Mouse (Mus musculus) MEL (cell line): ENCODE measurements at regions not wholly inside any gene's neighbourhood (a gene's known extent, or its start where the extent isn't known, plus 50 kb on each side); places are given as distances from the start of the nearest gene placed in this dataset.

Experiments
- BHLHE40 ChIP-seq: IDR thresholded peaks from 2 replicates; pipeline ENCODE4 v1.6.1; 2012; ENCODE audit warnings: low read depth, mild to moderate bottlenecking, inconsistent platforms, low read length, improper control_type of control experiment, borderline replicate concordance
- CHD2 ChIP-seq: IDR thresholded peaks from 2 replicates; pipeline ENCODE4 v1.6.1; 2011; ENCODE audit warnings: low read length, improper control_type of control experiment
- CTCF ChIP-seq, 3 experiments: IDR thresholded peaks in 2 of 3; conservative IDR thresholded peaks in 1 of 3; 2 replicates each; pipeline ENCODE4 v1.5.1; 2011 to 2012; ENCODE audit warnings: low read length in 3 of 3, low read depth in 2 of 3, mild to moderate bottlenecking in 2 of 3, improper control_type of control experiment in 1 of 3, inconsistent platforms in 1 of 3, mixed read lengths in 1 of 3, moderate library complexity in 1 of 3; ENCODE audit not compliant: control insufficient read depth in 1 of 3, insufficient read depth in 1 of 3, poor library complexity in 1 of 3, severe bottlenecking in 1 of 3
- EP300 ChIP-seq, 2 experiments: IDR thresholded peaks; 2 replicates each; pipeline ENCODE4 v1.6.1; 2011; ENCODE audit warnings: improper control_type of control experiment in 2 of 2, low read length in 2 of 2, low read depth in 1 of 2, mild to moderate bottlenecking in 1 of 2
- GABPA ChIP-seq: IDR thresholded peaks from 2 replicates; pipeline ENCODE4 v1.6.1; 2012; ENCODE audit warnings: low read depth, mild to moderate bottlenecking, inconsistent platforms, low read length, improper control_type of control experiment, moderate library complexity
- GATA1 ChIP-seq: IDR thresholded peaks from 2 replicates; pipeline ENCODE4 v1.6.1; 2011; ENCODE audit warnings: low read depth, low read length, improper control_type of control experiment
- MAFK ChIP-seq: IDR thresholded peaks from 2 replicates; pipeline ENCODE4 v1.6.1; 2011; ENCODE audit warnings: low read depth, mild to moderate bottlenecking, low read length, improper control_type of control experiment, borderline replicate concordance
- MAX ChIP-seq: IDR thresholded peaks from 2 replicates; pipeline ENCODE4 v1.6.1; 2011; ENCODE audit warnings: low read length, improper control_type of control experiment
- RCOR1 ChIP-seq: IDR thresholded peaks from 2 replicates; pipeline ENCODE4 v1.6.1; 2012; ENCODE audit warnings: low read depth, mild to moderate bottlenecking, inconsistent platforms, low read length, improper control_type of control experiment
- UBTF ChIP-seq: IDR thresholded peaks from 2 replicates; pipeline ENCODE4 v1.6.1; 2012; ENCODE audit warnings: low read depth, mild to moderate bottlenecking, inconsistent platforms, low read length, improper control_type of control experiment, moderate library complexity, borderline replicate concordance; ENCODE audit not compliant: insufficient read depth
- USF2 ChIP-seq, 2 experiments: IDR thresholded peaks; 2 replicates each; pipeline ENCODE4 v1.6.1; 2011 to 2012; ENCODE audit warnings: improper control_type of control experiment in 2 of 2, low read length in 2 of 2, borderline replicate concordance in 1 of 2, inconsistent platforms in 1 of 2, low read depth in 1 of 2, mild to moderate bottlenecking in 1 of 2; ENCODE audit not compliant: insufficient read depth in 1 of 2
- ZC3H11A ChIP-seq: IDR thresholded peaks from 2 replicates; pipeline ENCODE4 v1.6.1; 2012; ENCODE audit warnings: low read depth, mild to moderate bottlenecking, inconsistent platforms, low read length, improper control_type of control experiment
- ZMIZ1 ChIP-seq: IDR thresholded peaks from 2 replicates; pipeline ENCODE4 v1.6.1; 2012; ENCODE audit warnings: low read depth, mild to moderate bottlenecking, inconsistent platforms, low read length, improper control_type of control experiment, moderate library complexity

- no peak for TF ChIP-seq CTCF (IDR thresholded peaks at IDR 0.05 in 2 of 3, conservative IDR thresholded peaks at IDR 0.05 in 1 of 3; ENCODE audit: control insufficient read depth in 1 of 3, insufficient read depth in 1 of 3, low read depth in 2 of 3, low read length in 3 of 3, poor library complexity in 1 of 3, severe bottlenecking in 1 of 3)
- no peak for TF ChIP-seq RCOR1
- no peak for TF ChIP-seq BHLHE40
- TF ChIP-seq MAX = no peak
- no peak for TF ChIP-seq MAFK
- no peak for TF ChIP-seq EP300 (IDR thresholded peaks at IDR 0.05; ENCODE audit: low read depth in 1 of 2, low read length in 2 of 2)
- TF ChIP-seq ZC3H11A = no peak
- no peak for TF ChIP-seq USF2 (IDR thresholded peaks at IDR 0.05; ENCODE audit: borderline replicate concordance in 1 of 2, insufficient read depth in 1 of 2, low read depth in 1 of 2, low read length in 2 of 2)
- TF ChIP-seq ZMIZ1 = no peak
- TF ChIP-seq GATA1 = no peak
- TF ChIP-seq CHD2 = no peak
- TF ChIP-seq UBTF = no peak
- TF ChIP-seq GABPA = no peak
Measured at GRCm38 (mm10) chr2:19753479-19753878, 95.9 kb downstream of the Otud1 start.
